Mouse (Mus musculus): ENCODE results near the gene Olfr272.
A peak's percentile ranks its signal among the peaks of the same experiment; 100 is the strongest.

Gene Olfr272

DNA sequence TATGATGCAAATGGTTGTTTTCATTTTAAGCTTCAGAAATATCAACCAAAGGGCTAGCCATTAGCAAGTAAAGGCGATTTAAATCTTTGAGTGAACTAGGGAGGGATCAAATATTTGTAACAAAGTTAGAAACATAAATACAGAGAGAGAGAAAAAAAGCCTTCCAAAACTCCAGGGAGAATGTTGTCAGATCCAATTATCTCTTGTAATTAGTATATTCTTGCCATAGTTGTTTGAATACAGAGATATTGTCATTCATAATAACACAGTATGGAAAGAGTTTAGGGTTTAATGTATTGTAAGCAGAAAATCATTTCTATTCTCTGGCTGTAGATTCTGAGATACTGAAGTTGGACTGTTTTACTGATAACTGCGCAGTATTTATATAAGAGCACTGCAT is at the start of gene Olfr272:
Gene Olfr272, minus strand, starts transcription at position 101 of the 400 bp plus-strand sequence.
- no peak for DNase-seq

DNA sequence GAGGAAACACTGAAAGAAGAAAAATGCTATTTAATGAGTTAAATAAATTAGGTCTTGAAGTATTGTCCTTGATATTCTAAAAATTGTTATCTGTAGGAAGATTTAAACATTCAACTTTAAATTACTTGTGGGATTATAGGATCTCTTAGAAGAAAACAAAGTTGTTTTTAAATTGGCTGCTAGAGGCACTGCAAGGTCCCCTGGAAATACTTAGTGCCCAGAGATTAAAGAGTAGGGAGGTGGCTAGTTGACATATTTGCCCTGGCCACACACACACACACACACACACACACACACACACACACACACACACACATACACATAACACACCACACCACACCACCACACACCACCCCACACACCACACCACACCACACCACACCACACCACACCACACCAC is 45.3 kb upstream of the Olfr272 start, which contains the start of gene Olfr270:
Gene Olfr270, plus strand, starts transcription at position 301 of the 400 bp plus-strand sequence.
- DNase-seq: no peak

DNA sequence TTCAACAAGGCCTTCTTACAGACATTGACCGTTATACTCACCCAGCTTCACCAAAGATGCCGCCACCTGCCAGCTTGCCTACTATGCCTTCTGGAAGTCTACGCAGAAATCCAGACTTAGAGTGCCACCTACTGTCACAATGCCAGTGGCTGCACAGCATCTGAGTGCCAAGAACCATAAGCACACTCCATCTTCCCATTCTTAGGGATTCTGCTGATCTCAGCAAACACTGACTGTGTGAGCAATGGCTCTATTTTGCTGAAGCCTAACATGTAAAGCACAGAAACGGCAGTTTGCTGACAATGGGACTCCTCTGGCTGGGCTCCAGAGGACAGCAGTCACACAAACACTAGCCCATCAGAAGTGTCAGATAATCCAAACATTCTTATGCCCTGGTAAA is 39.7 kb upstream of the Olfr272 start:
- DNase-seq: peak; percentile 42

DNA sequence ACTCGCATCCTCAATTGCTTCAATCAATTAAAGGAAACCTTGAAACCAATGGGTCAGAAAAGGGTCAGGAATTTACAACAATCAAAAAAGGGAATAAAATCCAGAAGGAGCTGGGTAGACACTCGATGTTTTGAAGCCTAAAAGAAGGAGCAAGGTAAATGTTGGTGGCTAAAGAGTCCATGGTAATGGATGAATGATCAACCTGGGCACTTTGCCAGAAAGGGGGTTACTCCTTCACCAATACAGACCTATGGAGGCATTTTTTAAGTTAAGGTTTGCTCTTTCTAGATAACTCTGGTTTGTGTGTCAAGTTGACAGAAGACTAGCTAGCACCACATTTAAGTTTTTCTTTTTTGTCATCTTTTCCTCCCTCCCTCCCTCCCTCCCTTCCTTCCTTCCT is 30.0 kb upstream of the Olfr272 start:
- DNase-seq: no peak

DNA sequence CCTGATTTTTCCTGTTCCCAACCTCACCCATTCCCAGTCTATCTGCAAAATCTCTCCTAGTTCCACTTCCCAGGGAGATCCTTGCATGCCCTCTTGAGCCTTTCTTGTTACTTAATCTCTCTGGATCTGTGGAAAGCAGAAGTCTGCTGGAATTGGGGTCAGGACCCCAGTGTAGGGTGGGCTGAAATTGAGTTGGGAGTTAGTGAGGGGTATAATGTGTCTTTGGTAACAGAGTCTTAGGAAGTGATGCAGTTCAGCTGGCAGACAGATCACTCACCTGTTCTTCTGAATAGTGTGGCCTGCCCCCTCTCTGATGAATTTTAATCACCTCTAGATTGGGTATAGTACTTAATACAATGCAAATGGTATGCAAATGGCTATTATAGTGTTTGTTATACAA is 27.7 kb upstream of the Olfr272 start:
- no peak for DNase-seq

DNA sequence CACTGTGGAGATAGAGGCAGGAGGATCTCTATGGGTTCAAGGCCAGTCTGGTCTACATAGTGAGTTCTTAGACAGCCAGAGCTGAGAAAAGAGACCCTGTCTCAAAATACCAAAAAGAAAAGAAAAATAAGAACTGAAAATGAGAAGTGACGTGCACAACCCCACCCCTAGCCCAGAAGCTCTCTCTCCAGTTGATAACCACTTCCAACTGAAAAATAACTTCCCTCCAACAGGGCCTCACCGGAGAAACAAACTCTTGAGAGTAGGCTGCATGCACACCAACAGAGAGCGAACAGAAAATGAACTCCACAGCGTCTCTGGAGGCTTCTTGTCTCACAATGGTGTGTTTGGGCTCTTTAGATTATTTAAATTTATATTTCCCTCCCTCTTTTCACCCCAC is 11.5 kb upstream of the Olfr272 start:
- DNase-seq: no peak

DNA sequence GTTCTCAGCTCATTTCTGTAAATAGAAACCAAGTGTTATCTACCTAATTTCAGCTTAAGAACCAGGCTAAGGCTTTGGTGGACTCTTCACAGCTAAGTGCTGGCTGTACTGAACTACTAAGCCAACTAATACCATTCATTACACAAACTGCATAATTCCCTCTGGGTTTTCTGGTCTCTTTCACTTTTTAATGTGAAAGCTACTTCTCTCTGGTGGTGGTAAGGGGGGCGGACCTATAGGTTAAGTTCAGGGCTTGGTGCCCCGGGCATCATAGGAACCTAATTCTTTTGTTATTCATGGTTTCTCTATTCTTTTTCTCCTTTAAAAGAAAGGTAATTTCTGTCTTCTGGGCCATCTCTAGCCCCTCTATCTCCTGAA is 1.7 kb downstream of the Olfr272 start:
- DNase-seq: no peak

DNA sequence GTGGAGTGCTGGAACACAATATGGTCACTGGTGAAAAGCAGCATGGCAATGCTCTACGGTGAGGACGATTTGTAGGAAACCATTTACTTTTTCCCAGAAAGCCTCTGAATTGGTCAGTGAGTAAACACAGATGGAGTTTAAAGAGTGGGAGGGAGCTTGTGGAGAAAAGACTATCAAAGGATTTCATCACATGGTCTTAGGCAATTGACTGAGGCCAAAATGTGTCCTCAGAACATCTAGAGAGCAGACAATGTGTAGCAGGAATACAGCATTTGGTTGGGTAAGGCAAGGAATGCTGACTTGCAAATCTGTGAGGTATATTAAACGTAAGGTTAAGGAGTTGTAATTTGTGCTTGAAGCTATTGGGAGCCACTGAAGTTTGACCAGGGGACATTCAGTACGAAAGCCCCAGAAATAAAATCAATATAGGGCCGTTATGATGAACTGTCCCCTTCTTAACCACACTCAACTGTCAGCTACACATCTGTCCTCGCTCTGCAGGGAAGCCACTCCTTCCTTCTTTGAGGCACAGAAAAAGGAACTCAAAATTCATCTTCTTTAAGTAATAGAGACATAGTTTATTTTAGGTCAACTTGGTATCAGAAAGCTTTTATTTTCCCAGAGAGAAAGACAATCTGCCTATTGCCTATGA is 2.2 kb downstream of the Olfr272 start:
- no peak for DNase-seq

DNA sequence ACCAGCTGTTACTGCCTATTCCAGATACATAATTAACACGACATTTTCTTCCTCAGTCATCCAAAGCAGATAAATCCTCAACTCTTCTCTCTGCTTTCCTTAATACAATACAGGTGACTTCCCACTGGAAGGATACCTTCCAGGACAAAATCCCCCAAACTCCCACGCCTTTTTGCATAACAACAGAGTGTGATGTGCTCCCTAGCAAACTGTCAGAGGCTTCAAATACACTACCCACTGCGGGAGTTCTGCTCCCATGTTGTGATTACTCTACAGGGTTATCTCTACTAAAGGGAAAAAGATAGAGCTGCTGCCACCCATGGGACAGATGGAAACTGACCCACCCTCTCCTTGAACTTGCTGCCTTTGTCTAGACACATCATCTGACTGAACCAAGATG is 6.6 kb downstream of the Olfr272 start:
- no peak for DNase-seq

DNA sequence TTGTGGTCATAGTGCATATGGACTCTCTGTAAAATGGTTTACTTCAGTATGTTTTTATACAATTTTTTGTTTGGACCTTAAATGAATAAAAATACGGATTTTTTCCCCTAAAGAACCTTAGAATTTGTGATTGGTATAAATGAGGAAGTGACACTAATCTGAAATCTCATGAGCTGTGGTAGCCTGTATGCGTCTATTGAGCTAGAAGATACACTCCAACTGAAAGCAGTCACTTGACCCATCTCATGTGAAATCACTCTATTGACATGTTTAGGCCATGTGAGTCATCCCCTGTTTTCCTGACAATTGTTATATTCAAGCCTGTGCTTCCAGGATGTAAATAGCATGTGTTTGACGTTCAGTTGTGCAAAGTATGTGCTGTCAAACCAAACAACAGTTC is 9.4 kb downstream of the Olfr272 start:
- no peak for DNase-seq

DNA sequence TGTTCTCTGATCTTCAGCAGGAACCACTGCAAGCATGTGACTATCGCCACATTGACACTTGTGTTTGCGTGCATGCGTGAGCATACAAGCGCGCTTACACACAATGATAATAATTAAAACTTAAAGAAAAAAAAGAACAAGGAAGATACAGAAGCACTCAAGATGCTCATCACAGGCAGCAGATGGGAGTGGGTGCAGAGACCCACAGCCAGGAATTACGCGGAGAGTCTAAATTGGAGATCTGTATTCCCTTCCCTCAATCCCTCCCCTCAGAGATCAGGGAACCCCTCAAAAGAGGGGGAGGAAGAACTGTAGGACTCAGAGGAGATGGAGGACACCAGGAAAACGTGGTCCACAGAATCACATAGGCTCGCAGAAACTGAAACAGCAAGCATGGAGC is 54.8 kb downstream of the Olfr272 start:
- DNase-seq: peak; percentile 16
